13 mouse cellular contexts compared by ENCODE assay signal in genomic region chr13:18530509-18530908, GRCm38 (mm10).
DNase-seq lines count a peak whose midpoint lies in the region; ATAC-seq lines count a peak whose summit lies in the region.
"Had no signal": no experiment of that assay in that cellular context is flagged by ENCODE, and none has a peak within 500 bp of the region (broad histone marks: within the 10 kb centered on the region; RNA-seq: fewer than 3 reads in every experiment).

No protein-coding gene starts in this region.

- H3K36me3 ChIP-seq in liver, embryonic 12.5 days: no peaks in the 10 kb centered on the region
- H3K36me3 ChIP-seq: G1E; liver, embryonic 13.5 days had no signal

- H3K9me3 ChIP-seq in liver, embryonic 12.5 days (replicated peaks): no peaks in the 10 kb centered on the region
- H3K9me3 ChIP-seq: G1E; liver, embryonic 13.5 days had no signal

- no peak overlapping the region for H3K4me3 ChIP-seq in liver, embryonic 12.5 days
- H3K4me3 ChIP-seq: liver, embryonic 13.5 days had no signal

- DNase-seq in adrenal gland, postnatal 10 days: peak; percentile 14
- DNase-seq in adrenal gland, adult 8-10 months: no peak
- DNase-seq in liver: peak; percentile 4
- peak; percentile 61 for DNase-seq in embryo, embryonic 11 days
- peak; percentile 31 for DNase-seq in mesoderm, embryonic 11.5 days (ENCODE audit: low read depth, low spot score)
- DNase-seq in right cerebral cortex, adult 18-20 months: no peak
- no peak for DNase-seq in left cerebral cortex, adult 8-10 months (ENCODE audit: low spot score in 2 of 2)
- DNase-seq: adrenal gland, postnatal 25 days; cerebellum, adult 11-12 months; liver, embryonic 13.5 days; thymus, adult 2 months had no signal

- H3K27me3 ChIP-seq in liver, embryonic 12.5 days (replicated peaks): no peaks in the 10 kb centered on the region
- H3K27me3 ChIP-seq: liver, embryonic 13.5 days had no signal

- H3K9ac ChIP-seq in liver, embryonic 12.5 days: no peak overlapping the region
- H3K9ac ChIP-seq: liver, embryonic 13.5 days had no signal

- no peaks in the 10 kb centered on the region for H3K4me1 ChIP-seq in liver, embryonic 12.5 days
- H3K4me1 ChIP-seq: liver, embryonic 13.5 days had no signal

- no peak for ATAC-seq in liver, embryonic 12.5 days

- no peak overlapping the region for H3K4me2 ChIP-seq in liver, embryonic 12.5 days
- H3K4me2 ChIP-seq: liver, embryonic 13.5 days had no signal

- 40% methylated on average over 1 of the region's 1 CpGs for WGBS in liver, embryonic 12.5 days (ENCODE audit: insufficient replicate concordance)

- no peak overlapping the region for H3K27ac ChIP-seq in liver, embryonic 12.5 days
- H3K27ac ChIP-seq: liver, embryonic 13.5 days had no signal

Comparison
In these comparisons a context has a peak if more than half of its experiments do, and no peak if none do; other contexts are left out.
1. DNase-seq: peak in adrenal gland, postnatal 10 days (single experiment), liver (single experiment), embryo, embryonic 11 days (single experiment) and mesoderm, embryonic 11.5 days (single experiment); none in adrenal gland, adult 8-10 months (single experiment), right cerebral cortex, adult 18-20 months (single experiment) and left cerebral cortex, adult 8-10 months (0 of 2).